Mouse (Mus musculus): Measurements from ENCODE around the gene Kcnip1. TPM values are rescaled to one million over a fixed set of nuclear protein-coding genes. Genes with fewer than 3 reads are reported as not detected.

Gene Kcnip1
- total RNA-seq, 2 experiments from 2014 or later, result not detected

- no peak for DNase-seq
- intact Hi-C loops (cut with DNase I), result no loop called here
These were observed 5.3 kb upstream of the Kcnip1 start for GRCm38 (mm10) chr11:33998244-33998643.

GRCm38 (mm10) chr11:33993496-33993895 lies 544 bp upstream of the Kcnip1 start:
- no peak for DNase-seq
- intact Hi-C loops (cut with DNase I), result no loop called here

GRCm38 (mm10) chr11:33990002-33990401 lies 3.0 kb downstream of the Kcnip1 start:
- DNase-seq, result no peak
- intact Hi-C loops (cut with DNase I), result no loop called here

- intact Hi-C loops (cut with DNase I), result no loop called here
These were observed 6.4 kb downstream of the Kcnip1 start for GRCm38 (mm10) chr11:33986525-33986924.

GRCm38 (mm10) chr11:33980146-33980545 lies 12.8 kb downstream of the Kcnip1 start:
- intact Hi-C loops (cut with DNase I), result no loop called here
- no peak for DNase-seq

More at GRCm38 (mm10) chr11:33986525-33986924, 6.4 kb downstream of the Kcnip1 start:
- DNase-seq, result no peak

- intact Hi-C loops (cut with DNase I), result no loop called here
These were observed 17.8 kb downstream of the Kcnip1 start for GRCm38 (mm10) chr11:33975121-33975520.

GRCm38 (mm10) chr11:33974341-33975040 lies 18.5 kb downstream of the Kcnip1 start:
- intact Hi-C loops (cut with DNase I), result no loop called here
- DNase-seq, result no peak

More at GRCm38 (mm10) chr11:33975121-33975520, 17.8 kb downstream of the Kcnip1 start:
- no peak for DNase-seq

GRCm38 (mm10) chr11:33972114-33972513 lies 20.8 kb downstream of the Kcnip1 start:
- intact Hi-C loops (cut with DNase I), result no loop called here
- DNase-seq, result no peak

GRCm38 (mm10) chr11:33969199-33969598 lies 23.8 kb downstream of the Kcnip1 start:
- intact Hi-C loops (cut with DNase I), result no loop called here

GRCm38 (mm10) chr11:33967708-33968107 lies 25.2 kb downstream of the Kcnip1 start:
- intact Hi-C loops (cut with DNase I), result no loop called here

More at GRCm38 (mm10) chr11:33969199-33969598, 23.8 kb downstream of the Kcnip1 start:
- no peak for DNase-seq

GRCm38 (mm10) chr11:33965380-33965779 lies 27.6 kb downstream of the Kcnip1 start:
- no peak for DNase-seq
- intact Hi-C loops (cut with DNase I), result no loop called here

More at GRCm38 (mm10) chr11:33967708-33968107, 25.2 kb downstream of the Kcnip1 start:
- no peak for DNase-seq

- intact Hi-C loops (cut with DNase I), result no loop called here
- peak; percentile 15 to 22 for DNase-seq
These were observed 30.1 kb downstream of the Kcnip1 start, which contains the start of gene Kcnmb1 for GRCm38 (mm10) chr11:33962688-33963407. Gene Kcnmb1, plus strand, starts transcription at chr11:33963013.

- no peak for DNase-seq
- intact Hi-C loops (cut with DNase I), result no loop called here
These were observed 30.8 kb downstream of the Kcnip1 start for GRCm38 (mm10) chr11:33962178-33962577.

- intact Hi-C loops (cut with DNase I), result loop anchor here (5.0 to 10.0 kb wide), 2 partner anchors 129 to 256 kb away; no protein-coding TSS in a partner anchor
These were observed 34.2 kb downstream of the Kcnip1 start for GRCm38 (mm10) chr11:33958713-33959112.

GRCm38 (mm10) chr11:33957595-33957994 lies 35.4 kb downstream of the Kcnip1 start:
- intact Hi-C loops (cut with DNase I), result loop anchor here (5.0 to 10.0 kb wide), 2 partner anchors 130 to 257 kb away; no protein-coding TSS in a partner anchor
- no peak for DNase-seq

More at GRCm38 (mm10) chr11:33958713-33959112, 34.2 kb downstream of the Kcnip1 start:
- DNase-seq, result peak; percentile 18 to 67

- intact Hi-C loops (cut with DNase I), result loop anchor here (5.0 to 10.0 kb wide), 2 partner anchors 131 to 258 kb away; no protein-coding TSS in a partner anchor
These were observed 36.3 kb downstream of the Kcnip1 start for GRCm38 (mm10) chr11:33956623-33957022.

GRCm38 (mm10) chr11:33955982-33956381 lies 37.0 kb downstream of the Kcnip1 start:
- no peak for DNase-seq

More at GRCm38 (mm10) chr11:33956623-33957022, 36.3 kb downstream of the Kcnip1 start:
- no peak for DNase-seq

GRCm38 (mm10) chr11:33951684-33952625 lies 41.0 kb downstream of the Kcnip1 start:
- DNase-seq, result no peak
- intact Hi-C loops (cut with DNase I), result loop anchor here (10.0 kb wide), 1 partner anchor 263 kb away; no protein-coding TSS in a partner anchor

More at GRCm38 (mm10) chr11:33955982-33956381, 37.0 kb downstream of the Kcnip1 start:
- intact Hi-C loops (cut with DNase I), result loop anchor here (5.0 to 10.0 kb wide), 2 partner anchors 131 to 259 kb away; no protein-coding TSS in a partner anchor

GRCm38 (mm10) chr11:33951155-33951554 lies 41.8 kb downstream of the Kcnip1 start:
- no peak for DNase-seq
- intact Hi-C loops (cut with DNase I), result loop anchor here (10.0 kb wide), 1 partner anchor 264 kb away; no protein-coding TSS in a partner anchor

GRCm38 (mm10) chr11:33946501-33946900 lies 46.5 kb downstream of the Kcnip1 start:
- intact Hi-C loops (cut with DNase I), result no loop called here
- no peak for DNase-seq
